26 mouse cellular contexts compared by ENCODE assay signal in the genomic region with DNA sequence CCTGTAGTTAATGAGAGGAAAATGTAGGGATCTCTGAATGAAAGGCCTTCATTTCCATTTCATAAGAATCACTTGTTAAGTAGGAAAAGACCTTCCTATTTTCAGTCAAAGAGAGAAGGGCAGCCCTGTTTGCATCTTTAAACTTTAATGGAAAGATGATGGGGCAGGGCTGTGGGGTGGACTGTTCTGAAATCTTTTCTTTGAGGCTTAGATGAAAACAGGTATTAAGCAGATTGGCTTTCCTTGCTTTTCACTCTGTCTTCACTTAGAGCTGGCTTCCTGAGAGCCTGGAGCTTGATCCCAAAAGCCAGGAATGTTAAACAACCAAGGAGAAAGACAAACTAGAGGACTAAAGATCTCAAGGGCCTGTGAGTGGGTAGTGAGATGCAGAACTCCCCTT.
A peak's percentile ranks its signal among the peaks of the same experiment; 100 is the strongest.
DNase-seq lines count a peak whose midpoint lies in the region; ATAC-seq and TF ChIP-seq lines count a peak whose summit lies in the region.
"Had no signal": no experiment of that assay in that cellular context is flagged by ENCODE, and none has a peak within 500 bp of the region (broad histone marks: within the 10 kb centered on the region; RNA-seq: fewer than 3 reads in every experiment).

No protein-coding gene starts in this region.

- no peak for TF ChIP-seq POLR2A in brain, embryonic 14.5 days (IDR thresholded peaks at IDR 0.05; ENCODE audit: borderline replicate concordance, extremely low read depth, insufficient read depth, insufficient read length, poor library complexity, severe bottlenecking)

- ATAC-seq in lung, embryonic 14.5 days (ENCODE audit: insufficient read depth), result no peak
- ATAC-seq in intestine, embryonic 15.5 days, result no peak
- ATAC-seq: activated CD4-positive, CD25-positive, alpha-beta regulatory T cell, adult 4 months; forebrain, embryonic 13.5 days; forebrain, embryonic 16.5 days; Patski had no signal

- no peak overlapping the region for H3K4me2 ChIP-seq in lung, embryonic 14.5 days
- no peak overlapping the region for H3K4me2 ChIP-seq in intestine, embryonic 15.5 days (replicated peaks)
- H3K4me2 ChIP-seq: embryonic facial prominence, embryonic 13.5 days; embryonic facial prominence, embryonic 15.5 days; forebrain, embryonic 13.5 days had no signal

- no peaks in the 10 kb centered on the region for H3K27me3 ChIP-seq in lung, embryonic 14.5 days (ENCODE audit: insufficient read depth, low read length)
- H3K27me3 ChIP-seq in intestine, embryonic 15.5 days (replicated peaks), result no peaks in the 10 kb centered on the region
- H3K27me3 ChIP-seq: embryonic facial prominence, embryonic 13.5 days; embryonic facial prominence, embryonic 15.5 days; forebrain, embryonic 13.5 days; Patski had no signal

- H3K27ac ChIP-seq in lung, embryonic 14.5 days (ENCODE audit: low read depth), result no peak overlapping the region
- H3K27ac ChIP-seq in gastrocnemius, adult 2 months, result no peak overlapping the region
- H3K27ac ChIP-seq in intestine, embryonic 15.5 days, result no peak overlapping the region
- H3K27ac ChIP-seq: embryonic facial prominence, embryonic 13.5 days; embryonic facial prominence, embryonic 15.5 days; forebrain, embryonic 10.5 days; forebrain, embryonic 13.5 days had no signal

- intact Hi-C loops in gastrocnemius, adult 2 months (cut with DNase I), result no loop called here

- no peaks in the 10 kb centered on the region for H3K36me3 ChIP-seq in lung, embryonic 14.5 days (ENCODE audit: insufficient read depth)
- H3K36me3 ChIP-seq in intestine, embryonic 15.5 days, result no peaks in the 10 kb centered on the region
- H3K36me3 ChIP-seq: embryonic facial prominence, embryonic 13.5 days; embryonic facial prominence, embryonic 15.5 days; forebrain, embryonic 10.5 days; G1E had no signal

- DNase-seq in lung, embryonic 14.5 days, result peak; percentile 3
- no peak for DNase-seq in lung, postnatal 10 days
- DNase-seq in ES-CJ7 (ENCODE audit: low read depth, low spot score), result peak; percentile 74
- DNase-seq in R1 (ENCODE audit: low read depth, low spot score), result peak; percentile 52
- DNase-seq in brain, embryonic 14.5 days (ENCODE audit: low read depth), result peak; percentile 41
- DNase-seq in gastrocnemius, adult 2 months, result no peak
- no peak for DNase-seq in cerebellum, adult 9-11 months
- DNase-seq: adrenal gland, adult 2 months; adrenal gland, postnatal 10 days; adrenal gland, postnatal 25 days; cerebellum, adult 11-12 months; cerebellum, adult 2 months; cerebellum, adult 9-10 months; cerebellum, postnatal 14 days; cerebellum, postnatal 36 days; embryo, embryonic 11 days had no signal

- H3K9ac ChIP-seq in lung, embryonic 14.5 days, result no peak overlapping the region
- H3K9ac ChIP-seq in intestine, embryonic 15.5 days, result no peak overlapping the region
- H3K9ac ChIP-seq: embryonic facial prominence, embryonic 13.5 days; embryonic facial prominence, embryonic 15.5 days; forebrain, embryonic 13.5 days had no signal

- no peaks in the 10 kb centered on the region for H3K9me3 ChIP-seq in lung, embryonic 14.5 days (ENCODE audit: low read depth, low read length)
- H3K9me3 ChIP-seq in intestine, embryonic 15.5 days, result no peaks in the 10 kb centered on the region
- H3K9me3 ChIP-seq: embryonic facial prominence, embryonic 13.5 days; embryonic facial prominence, embryonic 15.5 days; forebrain, embryonic 10.5 days; forebrain, embryonic 13.5 days; G1E had no signal

- H3K4me1 ChIP-seq in lung, embryonic 14.5 days (ENCODE audit: insufficient read depth), result no peaks in the 10 kb centered on the region
- no peaks in the 10 kb centered on the region for H3K4me1 ChIP-seq in intestine, embryonic 15.5 days (replicated peaks)
- H3K4me1 ChIP-seq: embryonic facial prominence, embryonic 13.5 days; embryonic facial prominence, embryonic 15.5 days had no signal

- TF ChIP-seq CTCF in lung, embryonic 14.5 days (IDR thresholded peaks at IDR 0.05; ENCODE audit: low read depth), result no peak
- TF ChIP-seq CTCF in brain, embryonic 14.5 days (IDR thresholded peaks at IDR 0.05; ENCODE audit: borderline replicate concordance, extremely low read depth, insufficient read depth, insufficient read length), result no peak
- no peak for TF ChIP-seq CTCF in gastrocnemius, adult 2 months (IDR thresholded peaks at IDR 0.05)

- H3K4me3 ChIP-seq in lung, embryonic 14.5 days (ENCODE audit: low read depth, low read length), result no peak overlapping the region
- no peak overlapping the region for H3K4me3 ChIP-seq in gastrocnemius, adult 2 months
- H3K4me3 ChIP-seq in intestine, embryonic 15.5 days (replicated peaks), result no peak overlapping the region
- H3K4me3 ChIP-seq: embryonic facial prominence, embryonic 13.5 days; embryonic facial prominence, embryonic 15.5 days; erythroblast, embryonic 14.5 days; forebrain, embryonic 10.5 days; forebrain, embryonic 13.5 days had no signal

Comparison
In these comparisons a context has a peak if more than half of its experiments do, and no peak if none do; other contexts are left out.
1. DNase-seq: peak in lung, embryonic 14.5 days (single experiment), ES-CJ7 (single experiment), R1 (single experiment) and brain, embryonic 14.5 days (single experiment); none in lung, postnatal 10 days (single experiment), gastrocnemius, adult 2 months (single experiment) and cerebellum, adult 9-11 months (single experiment).